Mouse (Mus musculus): ENCODE data around the gene Zfp3. TPM values are rescaled to one million over a fixed set of nuclear protein-coding genes. Genes with fewer than 3 reads are reported as not detected.

Zfp3 gene
- polyA plus RNA-seq, 1 experiment from 2014 or later: 4.2 TPM

- H3K9me3 ChIP-seq (ENCODE audit: low read depth, low read length): no peaks in the 10 kb centered on the region
- ATAC-seq (ENCODE audit: insufficient read depth) (no peak), DNase-seq (no peak)
- H3K4me3 ChIP-seq (ENCODE audit: low read depth, low read length): no peak overlapping the region
- WGBS: 76% methylated on average over 5 of the region's 5 CpGs
- H3K9ac ChIP-seq: no peak overlapping the region
- no peaks in the 10 kb centered on the region for H3K27me3 ChIP-seq (ENCODE audit: insufficient read depth, low read length)
- H3K4me2 ChIP-seq: no peak overlapping the region
- no peak for TF ChIP-seq CTCF (IDR thresholded peaks at IDR 0.05; ENCODE audit: low read depth)
- no peaks in the 10 kb centered on the region for H3K36me3 ChIP-seq (ENCODE audit: insufficient read depth)
- H3K4me1 ChIP-seq (ENCODE audit: insufficient read depth): no peaks in the 10 kb centered on the region
- no peak overlapping the region for H3K27ac ChIP-seq (ENCODE audit: low read depth)
Observed at GRCm38 (mm10) chr11:70791676-70792075, 27.7 kb downstream of the Zfp3 start.

GRCm38 (mm10) chr11:70792409-70792808, 28.4 kb downstream of the Zfp3 start:
- ATAC-seq (ENCODE audit: insufficient read depth) (no peak), DNase-seq (no peak)
- Histone ChIP-seq H3K4me2 (no peak overlapping the region), H3K27ac (ENCODE audit: low read depth) (no peak overlapping the region), H3K4me1 (ENCODE audit: insufficient read depth) (no peaks in the 10 kb centered on the region), H3K36me3 (ENCODE audit: insufficient read depth) (no peaks in the 10 kb centered on the region), H3K9me3 (ENCODE audit: low read depth, low read length) (no peaks in the 10 kb centered on the region), H3K27me3 (ENCODE audit: insufficient read depth, low read length) (no peaks in the 10 kb centered on the region), H3K4me3 (ENCODE audit: low read depth, low read length) (no peak overlapping the region), H3K9ac (no peak overlapping the region)
- 96% methylated on average over 1 of the region's 1 CpGs for WGBS
- no peak for TF ChIP-seq CTCF (IDR thresholded peaks at IDR 0.05; ENCODE audit: low read depth)

- WGBS: 90% methylated on average over 2 of the region's 2 CpGs
- peak; percentile 18; the same call in 1 of the 2 replicates for TF ChIP-seq CTCF (IDR thresholded peaks at IDR 0.05; ENCODE audit: low read depth)
- ATAC-seq (ENCODE audit: insufficient read depth) (no peak), DNase-seq (no peak)
- no peak overlapping the region for H3K4me2 ChIP-seq
- no peaks in the 10 kb centered on the region for H3K27me3 ChIP-seq (ENCODE audit: insufficient read depth, low read length)
- no peak overlapping the region for H3K27ac ChIP-seq (ENCODE audit: low read depth)
- H3K9me3 ChIP-seq (ENCODE audit: low read depth, low read length): no peaks in the 10 kb centered on the region
- H3K9ac ChIP-seq: no peak overlapping the region
- H3K36me3 ChIP-seq (ENCODE audit: insufficient read depth): no peaks in the 10 kb centered on the region
- H3K4me1 ChIP-seq (ENCODE audit: insufficient read depth): no peaks in the 10 kb centered on the region
- H3K4me3 ChIP-seq (ENCODE audit: low read depth, low read length): no peak overlapping the region
Observed at GRCm38 (mm10) chr11:70802208-70802864, 38.3 kb downstream of the Zfp3 start.

- 61% methylated on average over 2 of the region's 2 CpGs for WGBS
- Histone ChIP-seq H3K27ac (ENCODE audit: low read depth) (no peak overlapping the region), H3K4me1 (ENCODE audit: insufficient read depth) (no peaks in the 10 kb centered on the region), H3K27me3 (ENCODE audit: insufficient read depth, low read length) (no peaks in the 10 kb centered on the region), H3K9ac (no peak overlapping the region), H3K36me3 (ENCODE audit: insufficient read depth) (no peaks in the 10 kb centered on the region), H3K9me3 (ENCODE audit: low read depth, low read length) (no peaks in the 10 kb centered on the region), H3K4me3 (ENCODE audit: low read depth, low read length) (no peak overlapping the region), H3K4me2 (no peak overlapping the region)
- TF ChIP-seq CTCF (IDR thresholded peaks at IDR 0.05; ENCODE audit: low read depth): no peak
- no peak for DNase-seq
- ATAC-seq (ENCODE audit: insufficient read depth): no peak
Observed at GRCm38 (mm10) chr11:70802865-70803261, 38.9 kb downstream of the Zfp3 start.

GRCm38 (mm10) chr11:70803711-70804200, 39.7 kb downstream of the Zfp3 start:
- no peak for ATAC-seq (ENCODE audit: insufficient read depth)
- 0 out of 2 replicates have a peak overlapping the region, but pooled peaks have one; percentile 8 for H3K27ac ChIP-seq (ENCODE audit: low read depth)
- WGBS: 65% methylated on average over 6 of the region's 6 CpGs

GRCm38 (mm10) chr11:70804395-70804794, 40.4 kb downstream of the Zfp3 start:
- no peak for TF ChIP-seq CTCF (IDR thresholded peaks at IDR 0.05; ENCODE audit: low read depth)
- Histone ChIP-seq H3K9me3 (ENCODE audit: low read depth, low read length) (no peaks in the 10 kb centered on the region), H3K9ac (no peak overlapping the region), H3K27ac (ENCODE audit: low read depth) (no peak overlapping the region), H3K27me3 (ENCODE audit: insufficient read depth, low read length) (no peaks in the 10 kb centered on the region), H3K4me2 (no peak overlapping the region), H3K4me3 (ENCODE audit: low read depth, low read length) (no peak overlapping the region), H3K36me3 (ENCODE audit: insufficient read depth) (no peaks in the 10 kb centered on the region), H3K4me1 (ENCODE audit: insufficient read depth) (no peaks in the 10 kb centered on the region)
- 69% methylated on average over 3 of the region's 3 CpGs for WGBS
- DNase-seq: no peak
- ATAC-seq (ENCODE audit: insufficient read depth): no peak

More at GRCm38 (mm10) chr11:70803711-70804200, 39.7 kb downstream of the Zfp3 start:
- Histone ChIP-seq H3K27me3 (ENCODE audit: insufficient read depth, low read length) (no peaks in the 10 kb centered on the region), H3K9ac (no peak overlapping the region), H3K4me1 (ENCODE audit: insufficient read depth) (no peaks in the 10 kb centered on the region), H3K4me2 (no peak overlapping the region), H3K4me3 (ENCODE audit: low read depth, low read length) (no peak overlapping the region), H3K9me3 (ENCODE audit: low read depth, low read length) (no peaks in the 10 kb centered on the region), H3K36me3 (ENCODE audit: insufficient read depth) (no peaks in the 10 kb centered on the region)
- DNase-seq: no peak
- no peak for TF ChIP-seq CTCF (IDR thresholded peaks at IDR 0.05; ENCODE audit: low read depth)

GRCm38 (mm10) chr11:70805641-70806175, 41.7 kb downstream of the Zfp3 start:
- H3K4me2 ChIP-seq: 0 out of 2 replicates have a peak overlapping the region, but pooled peaks have one; percentile 28
- peak overlapping the region; percentile 55; the same call in 1 of the 2 replicates for H3K27ac ChIP-seq (ENCODE audit: low read depth)
- no peak for DNase-seq
- no peaks in the 10 kb centered on the region for H3K36me3 ChIP-seq (ENCODE audit: insufficient read depth)
- H3K9me3 ChIP-seq (ENCODE audit: low read depth, low read length): no peaks in the 10 kb centered on the region
- no peaks in the 10 kb centered on the region for H3K27me3 ChIP-seq (ENCODE audit: insufficient read depth, low read length)
- ATAC-seq (ENCODE audit: insufficient read depth): no peak
- no peak overlapping the region for H3K9ac ChIP-seq
- TF ChIP-seq CTCF (IDR thresholded peaks at IDR 0.05; ENCODE audit: low read depth): no peak
- no peak overlapping the region for H3K4me3 ChIP-seq (ENCODE audit: low read depth, low read length)
- no peaks in the 10 kb centered on the region for H3K4me1 ChIP-seq (ENCODE audit: insufficient read depth)
- 64% methylated on average over 8 of the region's 8 CpGs for WGBS

All from lung, embryonic 14.5 days (tissue).